Mouse (Mus musculus): Measurements from ENCODE around the gene Pfdn6.

DNA sequence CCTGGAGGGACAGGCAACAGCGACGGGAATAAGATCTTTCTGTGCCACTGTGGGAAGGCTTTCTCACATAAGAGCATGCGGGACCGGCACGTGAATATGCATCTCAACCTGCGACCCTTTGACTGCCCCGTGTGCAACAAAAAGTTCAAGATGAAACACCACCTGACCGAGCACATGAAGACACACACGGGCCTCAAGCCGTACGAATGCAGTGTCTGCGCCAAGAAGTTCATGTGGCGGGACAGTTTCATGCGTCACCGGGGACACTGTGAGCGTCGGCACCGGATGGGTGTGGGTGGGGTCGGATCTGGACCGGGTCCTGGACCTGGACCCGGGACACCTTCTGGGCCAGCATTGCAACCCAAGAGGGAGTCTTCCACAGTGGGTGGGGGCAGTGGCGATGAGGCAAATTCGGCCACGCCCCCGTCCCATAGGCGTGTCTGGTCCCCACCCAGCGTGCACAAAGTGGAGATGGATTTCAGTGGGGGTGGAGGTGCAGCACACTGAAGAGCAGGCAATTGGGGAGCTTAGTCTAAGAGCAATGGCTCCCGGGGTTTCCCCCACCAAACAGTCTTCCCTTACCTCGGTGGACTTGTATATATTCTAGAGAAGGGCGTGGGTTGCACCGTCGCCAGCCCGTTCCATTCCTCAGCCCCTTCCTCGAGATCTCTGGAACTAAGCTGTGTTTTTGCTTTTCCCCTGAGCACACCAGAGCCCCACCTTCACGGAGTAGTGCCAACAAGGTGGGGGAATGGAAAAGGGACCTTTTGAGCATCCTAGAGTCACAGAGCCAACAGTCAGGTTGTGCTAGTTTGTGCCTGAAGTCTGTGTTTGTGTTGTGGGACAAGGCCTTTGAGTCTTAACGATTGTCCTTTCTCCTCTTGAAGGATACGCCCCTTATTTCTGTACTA, 21.6 kb downstream of the Pfdn6 start:
- TF ChIP-seq CTCF (IDR thresholded peaks at IDR 0.05; ENCODE audit: low read depth, low read length) (no peak), POLR2A (IDR thresholded peaks at IDR 0.05; ENCODE audit: borderline replicate concordance, low read depth, low read length) (no peak)
